Mouse (Mus musculus) bone marrow, adult 2 months (tissue): ENCODE data around the gene Srd5a1. TPM values are rescaled to one million over a fixed set of nuclear protein-coding genes. Genes with fewer than 3 reads are reported as not detected.

Experiments used
- H3K27ac ChIP-seq: fragments of 200-500 bp; 2 replicates; pipeline ENCODE4 v1.5.1; 2012; ENCODE audit warnings: low read depth, mild to moderate bottlenecking, control low read depth, inconsistent platforms, low read length; ENCODE audit not compliant: control insufficient read depth, poor library complexity, insufficient read depth
- H3K4me1 ChIP-seq: fragments of 200-500 bp; 2 replicates; pipeline ENCODE4 v1.6.1; 2011; ENCODE audit warnings: low read length; ENCODE audit not compliant: control insufficient read depth, insufficient read depth
- H3K4me3 ChIP-seq: fragments of 200-500 bp; replicated peaks from 2 replicates; pipeline ENCODE3; 2011; ENCODE audit warnings: mild to moderate bottlenecking, low read depth, low read length, control low read depth; ENCODE audit not compliant: control insufficient read depth
- CTCF ChIP-seq: fragments of 200-500 bp; IDR thresholded peaks from 2 replicates; pipeline ENCODE4 v1.5.1; 2011; ENCODE audit warnings: low read length, control low read depth; ENCODE audit not compliant: control insufficient read depth, insufficient read depth
- POLR2A ChIP-seq: fragments of 200-500 bp; IDR thresholded peaks from 2 replicates; pipeline ENCODE4 v1.6.1; 2011; ENCODE audit warnings: low read depth, mild to moderate bottlenecking, control low read depth, low read length, borderline replicate concordance; ENCODE audit not compliant: control insufficient read depth
- WGBS: fragments of 180-500 bp; shearing (Covaris S2); methylation state at CpG from one replicate; pipeline ENCODE4 v1.1.7; 2018; 5-methylcytosine and 5-hydroxymethylcytosine counted together
- polyA plus RNA-seq: library from polyadenylated mRNA; stranded (reverse); fragments of >200 nt; gene quantifications from 2 replicates; pipeline ENCODE4 v1.2.4, GENCODE M21; 2011; ENCODE audit warnings: low replicate concordance; ENCODE audit not compliant: missing spikeins, insufficient read depth, insufficient read length

Gene Srd5a1
- polyA plus RNA-seq, 1 experiment: 2.7 TPM

- 84% methylated on average over 4 of the region's 4 CpGs for WGBS
- H3K4me1 ChIP-seq: no peaks in the 10 kb centered on the region
- H3K27ac ChIP-seq: no peak overlapping the region
- TF ChIP-seq POLR2A (no peak), CTCF (no peak)
- H3K4me3 ChIP-seq: no peak overlapping the region
These were observed 20.4 kb upstream of the Srd5a1 start for GRCm38 (mm10) chr13:69631659-69632058.

GRCm38 (mm10) chr13:69631111-69631510 lies 19.9 kb upstream of the Srd5a1 start:
- no peak for TF ChIP-seq CTCF
- no peak for TF ChIP-seq POLR2A
- Histone ChIP-seq H3K27ac (no peak overlapping the region), H3K4me3 (no peak overlapping the region), H3K4me1 (no peaks in the 10 kb centered on the region)
- 84% methylated on average over 3 of the region's 3 CpGs for WGBS

GRCm38 (mm10) chr13:69630576-69630975 lies 19.3 kb upstream of the Srd5a1 start:
- H3K4me3 ChIP-seq: no peak overlapping the region
- no peaks in the 10 kb centered on the region for H3K4me1 ChIP-seq
- WGBS: 81% methylated on average over 8 of the region's 8 CpGs
- TF ChIP-seq CTCF: no peak
- TF ChIP-seq POLR2A: no peak
- no peak overlapping the region for H3K27ac ChIP-seq

- H3K4me1 ChIP-seq: no peaks in the 10 kb centered on the region
- 94% methylated on average over 3 of the region's 3 CpGs for WGBS
- TF ChIP-seq POLR2A: no peak
- no peak for TF ChIP-seq CTCF
- H3K4me3 ChIP-seq: no peak overlapping the region
- no peak overlapping the region for H3K27ac ChIP-seq
These were observed 16.7 kb upstream of the Srd5a1 start for GRCm38 (mm10) chr13:69627941-69628340.

- 63% methylated on average over 3 of the region's 3 CpGs for WGBS
- no peak overlapping the region for H3K4me3 ChIP-seq
- H3K4me1 ChIP-seq: no peaks in the 10 kb centered on the region
- H3K27ac ChIP-seq: no peak overlapping the region
- no peak for TF ChIP-seq CTCF
These were observed 13.3 kb upstream of the Srd5a1 start for GRCm38 (mm10) chr13:69624510-69624909.

GRCm38 (mm10) chr13:69623843-69624242 lies 12.6 kb upstream of the Srd5a1 start:
- Histone ChIP-seq H3K27ac (no peak overlapping the region), H3K4me3 (no peak overlapping the region), H3K4me1 (no peaks in the 10 kb centered on the region)
- 81% methylated on average over 5 of the region's 5 CpGs for WGBS
- TF ChIP-seq POLR2A (no peak), CTCF (no peak)

GRCm38 (mm10) chr13:69616716-69617115 lies 5.5 kb upstream of the Srd5a1 start:
- H3K4me3 ChIP-seq: no peak overlapping the region
- 65% methylated on average over 6 of the region's 6 CpGs for WGBS
- TF ChIP-seq CTCF (no peak), POLR2A (no peak)
- no peak overlapping the region for H3K27ac ChIP-seq
- H3K4me1 ChIP-seq: no peaks in the 10 kb centered on the region; the same call in 1 of the 2 replicates

- under 1% methylated on average over 24 of the region's 24 CpGs for WGBS
- H3K27ac ChIP-seq: peak overlapping the region; percentile 87; the same call in 1 of the 2 replicates
- H3K4me1 ChIP-seq: no peaks in the 10 kb centered on the region; the same call in 1 of the 2 replicates
- TF ChIP-seq POLR2A (no peak), CTCF (no peak)
- H3K4me3 ChIP-seq: peak overlapping the region; percentile 87
These were observed 918 bp upstream of the Srd5a1 start for GRCm38 (mm10) chr13:69612175-69612544.

GRCm38 (mm10) chr13:69610751-69611397 lies 368 bp downstream of the Srd5a1 start:
- TF ChIP-seq POLR2A (no peak; the same call in 1 of the 2 replicates), CTCF (no peak)
- H3K4me1 ChIP-seq: no peaks in the 10 kb centered on the region; the same call in 1 of the 2 replicates
- peak overlapping the region; percentile 87 for H3K4me3 ChIP-seq
- WGBS: 1% methylated on average over 40 of the region's 40 CpGs
- no peak overlapping the region for H3K27ac ChIP-seq
